Mouse (Mus musculus) CD4-positive helper T cell, adult 2 months (primary cell): ENCODE measurements at regions not wholly inside any gene's neighbourhood (a gene's known extent, or its start where the extent isn't known, plus 50 kb on each side); places are given as distances from the start of the nearest gene placed in this dataset.
"Not testable (repeated sequence)": the region's sequence is repeated elsewhere in the genome, so short reads cannot be mapped to it uniquely, and the experiment has no call there.

Experiments used
- DNase-seq: peaks from one replicate; pipeline ENCODE4 v3.0.0-alpha.2; 2012; ENCODE audit warnings: low read depth, missing footprints, low spot score

- no peak for DNase-seq
Measured at GRCm38 (mm10) chr1:157048996-157049395, 59.5 kb downstream of the Tex35 start.

GRCm38 (mm10) chr1:157048201-157048923 is 60.1 kb downstream of the Tex35 start:
- DNase-seq: no peak

- no peak for DNase-seq
Measured at GRCm38 (mm10) chr1:157047751-157048200, 60.7 kb downstream of the Tex35 start.

- no peak for DNase-seq
Measured at GRCm38 (mm10) chr1:157046760-157047182, 61.7 kb downstream of the Tex35 start.

GRCm38 (mm10) chr1:157039836-157040196 is 68.7 kb downstream of the Tex35 start:
- DNase-seq: no peak

GRCm38 (mm10) chr1:157039016-157039835 is 69.3 kb downstream of the Tex35 start:
- DNase-seq: peak; percentile 47

- peak; percentile 61 for DNase-seq
Measured at GRCm38 (mm10) chr1:157038111-157039008, 70.1 kb downstream of the Tex35 start.

GRCm38 (mm10) chr1:157037246-157037991 is 71.1 kb downstream of the Tex35 start:
- no peak for DNase-seq

GRCm38 (mm10) chr1:157036779-157037178 is 71.7 kb downstream of the Tex35 start:
- DNase-seq: no peak

GRCm38 (mm10) chr1:157035221-157035620 is 73.3 kb downstream of the Tex35 start:
- DNase-seq: not testable (repeated sequence)

- DNase-seq: no peak
Measured at GRCm38 (mm10) chr1:157028682-157029081, 79.8 kb downstream of the Tex35 start.

- no peak for DNase-seq
Measured at GRCm38 (mm10) chr1:157027681-157028080, 80.8 kb downstream of the Tex35 start.

GRCm38 (mm10) chr1:157023462-157023861 is 84.0 kb upstream of the Ralgps2 start:
- DNase-seq: no peak

GRCm38 (mm10) chr1:157022456-157023435 is 83.3 kb upstream of the Ralgps2 start:
- no peak for DNase-seq

- peak; percentile 12 for DNase-seq
Measured at GRCm38 (mm10) chr1:157019892-157020291, 80.5 kb upstream of the Ralgps2 start.

GRCm38 (mm10) chr1:157018726-157019125 is 79.3 kb upstream of the Ralgps2 start:
- DNase-seq: no peak

GRCm38 (mm10) chr1:157017198-157017994 is 78.0 kb upstream of the Ralgps2 start:
- peak; percentile 42 for DNase-seq

- DNase-seq: no peak
Measured at GRCm38 (mm10) chr1:157016625-157017024, 77.2 kb upstream of the Ralgps2 start.
